Mouse (Mus musculus) testis, adult 2 months (tissue): Measurements from ENCODE around the gene Hnf1a. TPM values are rescaled to one million over a fixed set of nuclear protein-coding genes. Genes with fewer than 3 reads are reported as not detected.

Experiments used
- H3K27ac ChIP-seq: fragments of 200-500 bp; 2 replicates; pipeline ENCODE4 v1.5.1; 2012; ENCODE audit warnings: low read depth, low read length; ENCODE audit not compliant: control insufficient read depth, insufficient read depth
- H3K27me3 ChIP-seq: fragments of 200-500 bp; 2 replicates; pipeline ENCODE4 v1.6.1; 2012; ENCODE audit warnings: mild to moderate bottlenecking, low read length, moderate library complexity; ENCODE audit not compliant: control insufficient read depth, insufficient read depth
- H3K36me3 ChIP-seq: fragments of 200-500 bp; 2 replicates; pipeline ENCODE4 v1.6.1; 2012; ENCODE audit warnings: mild to moderate bottlenecking, low read length; ENCODE audit not compliant: control insufficient read depth, insufficient read depth
- H3K4me1 ChIP-seq: fragments of 200-500 bp; 2 replicates; pipeline ENCODE4 v1.6.1; 2012; ENCODE audit warnings: low read length; ENCODE audit not compliant: control insufficient read depth, insufficient read depth
- H3K4me3 ChIP-seq: fragments of 200-500 bp; 2 replicates; pipeline ENCODE4 v1.5.1; 2012; ENCODE audit warnings: low read depth, mild to moderate bottlenecking, low read length, moderate library complexity, mixed read lengths; ENCODE audit not compliant: control insufficient read depth
- CTCF ChIP-seq: fragments of 200-500 bp; IDR thresholded peaks from 2 replicates; pipeline ENCODE4 v1.5.1; 2012; ENCODE audit warnings: low read depth, mild to moderate bottlenecking, inconsistent platforms, low read length, moderate library complexity; ENCODE audit not compliant: control insufficient read depth, insufficient read depth, insufficient replicate concordance
- POLR2A ChIP-seq: fragments of 200-500 bp; IDR thresholded peaks from 2 replicates; pipeline ENCODE4 v1.6.1; 2012; ENCODE audit warnings: low read depth, mild to moderate bottlenecking, inconsistent platforms, low read length, moderate library complexity; ENCODE audit not compliant: control insufficient read depth
- polyA plus RNA-seq: library from polyadenylated mRNA; depleted of rRNA; stranded (reverse); fragments of >200 nt; gene quantifications from 2 replicates; pipeline ENCODE4 v1.2.3, GENCODE M21; 2012; rRNA removed

Gene Hnf1a
- polyA plus RNA-seq, result 0.17 and 0.18 TPM in 2 replicates

DNA sequence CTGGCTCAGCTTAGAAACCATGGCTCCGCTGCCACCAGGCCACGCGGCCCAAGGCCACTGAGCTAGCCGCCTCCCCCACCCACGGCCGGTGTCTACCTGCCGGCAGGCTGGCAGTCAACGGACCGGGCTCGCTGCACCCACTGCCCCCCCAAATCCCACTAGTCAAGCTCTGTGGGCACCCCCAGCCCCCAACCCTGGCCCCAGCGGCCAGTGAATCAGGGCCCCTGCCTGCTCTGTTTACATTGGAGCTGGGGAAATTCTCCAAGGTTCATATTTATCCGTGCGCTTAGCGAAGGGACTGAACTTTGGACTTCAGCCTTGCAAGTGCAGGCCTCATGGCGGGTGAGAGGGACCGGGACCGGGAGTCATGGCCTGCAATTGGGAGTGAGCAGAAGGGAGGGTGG lies at the start of gene Hnf1a:
Gene Hnf1a (minus strand): TSS at position 271 of the 404 bp plus-strand sequence.
- TF ChIP-seq CTCF (no peak), POLR2A (no peak)
- Histone ChIP-seq H3K27me3 (no peaks in the 10 kb centered on the region), H3K4me3 (no peak within 1 kb of the TSS), H3K27ac (no peak within 1 kb of the TSS), H3K36me3 (no peaks in the 10 kb centered on the region), H3K4me1 (no peaks in the 10 kb centered on the region)

DNA sequence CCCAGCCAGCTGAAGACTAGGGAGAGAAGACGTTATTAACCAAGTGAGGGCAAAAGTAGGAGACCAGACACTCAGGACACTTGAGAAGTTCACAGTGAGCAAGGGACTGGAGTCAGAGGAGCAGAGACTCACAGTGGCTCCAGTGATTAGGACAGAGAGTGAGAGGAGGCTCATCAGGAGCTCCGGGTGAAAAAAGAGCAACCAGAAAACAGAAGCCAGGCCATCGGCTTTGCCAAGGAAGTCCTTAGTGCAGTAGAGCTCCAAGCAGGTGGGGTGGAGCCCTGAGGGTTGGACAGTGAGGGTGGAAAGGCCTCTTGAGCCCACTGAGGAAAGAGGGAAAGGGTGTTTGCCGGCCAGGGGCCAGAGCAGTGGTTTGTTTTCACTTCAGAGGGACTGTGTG lies 47.9 kb upstream of the Hnf1a start:
- Histone ChIP-seq H3K27ac (no peak overlapping the region), H3K27me3 (no peaks in the 10 kb centered on the region), H3K4me3 (no peak overlapping the region), H3K4me1 (peaks cover 6% of the 10 kb centered on the region), H3K36me3 (no peaks in the 10 kb centered on the region; the same call in 1 of the 2 replicates)
- TF ChIP-seq POLR2A (no peak), CTCF (no peak)

DNA sequence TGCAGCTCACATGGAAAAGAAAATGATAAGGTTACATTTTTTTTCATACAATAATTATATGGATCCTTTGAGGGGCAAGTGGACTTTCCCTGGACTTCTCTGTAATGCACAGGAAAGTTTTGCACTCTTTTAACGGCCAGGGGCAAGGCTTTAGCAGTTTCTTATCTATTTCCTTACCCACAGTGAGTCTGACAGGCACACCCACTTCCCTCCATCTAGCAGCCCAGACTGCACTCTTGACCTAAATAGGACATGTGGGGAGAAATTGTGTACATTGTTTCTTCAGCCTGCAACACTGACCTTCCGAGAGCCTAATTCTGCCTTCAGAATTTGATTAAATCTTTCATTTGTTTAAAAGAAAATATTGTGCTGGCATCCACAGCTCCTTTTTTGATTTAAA lies 47.4 kb upstream of the Hnf1a start:
- no peak overlapping the region for H3K4me3 ChIP-seq
- no peaks in the 10 kb centered on the region for H3K27me3 ChIP-seq
- TF ChIP-seq POLR2A (no peak), CTCF (no peak)
- H3K27ac ChIP-seq, result no peak overlapping the region
- peaks cover 7% of the 10 kb centered on the region for H3K4me1 ChIP-seq
- H3K36me3 ChIP-seq, result no peaks in the 10 kb centered on the region; the same call in 1 of the 2 replicates

DNA sequence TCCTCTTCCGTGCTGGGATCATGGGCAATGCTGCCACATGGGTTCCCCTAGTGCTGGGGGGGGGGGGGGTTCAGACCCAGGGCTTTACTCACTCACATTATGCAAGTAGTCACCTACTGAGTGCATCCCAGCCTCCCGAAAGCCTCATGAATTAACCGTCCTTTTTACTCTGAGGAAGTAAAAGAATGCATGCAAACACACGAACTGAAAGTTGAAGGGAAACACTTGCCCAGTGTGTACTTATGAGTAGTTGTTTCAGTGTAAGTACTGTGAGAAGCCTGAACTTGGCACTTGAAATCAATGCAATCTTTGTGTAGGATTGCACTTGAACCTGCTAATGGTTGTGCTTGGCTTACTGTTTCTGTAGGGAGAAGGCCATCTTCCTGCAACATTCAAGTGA lies 44.2 kb upstream of the Hnf1a start:
- Histone ChIP-seq H3K27ac (no peak overlapping the region), H3K27me3 (no peaks in the 10 kb centered on the region), H3K4me3 (no peak overlapping the region), H3K4me1 (peaks cover 20% of the 10 kb centered on the region), H3K36me3 (no peaks in the 10 kb centered on the region; the same call in 1 of the 2 replicates)
- no peak for TF ChIP-seq CTCF
- no peak for TF ChIP-seq POLR2A

DNA sequence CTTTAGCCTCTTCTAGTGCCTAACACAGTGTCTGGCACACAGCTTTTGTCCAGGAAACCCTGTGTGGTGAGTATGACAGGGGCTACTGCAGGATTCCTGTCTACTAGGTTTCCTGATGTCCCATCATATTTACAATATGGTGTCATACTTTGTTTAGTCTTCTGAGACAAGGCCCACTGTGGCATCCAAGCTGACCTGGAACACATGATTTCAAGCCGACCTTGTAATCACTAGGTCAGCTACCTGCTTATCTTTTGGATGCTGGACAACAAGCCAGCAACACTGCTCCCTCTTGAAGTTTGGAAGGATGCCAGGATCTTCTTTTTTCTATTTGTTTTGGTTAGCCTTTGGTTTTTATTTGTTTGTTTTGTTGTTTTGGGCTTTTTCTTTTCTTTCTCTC lies 43.7 kb upstream of the Hnf1a start:
- Histone ChIP-seq H3K4me1 (peaks cover 24% of the 10 kb centered on the region), H3K36me3 (no peaks in the 10 kb centered on the region; the same call in 1 of the 2 replicates), H3K27me3 (no peaks in the 10 kb centered on the region), H3K4me3 (no peak overlapping the region), H3K27ac (no peak overlapping the region)
- TF ChIP-seq POLR2A, result no peak
- no peak for TF ChIP-seq CTCF

DNA sequence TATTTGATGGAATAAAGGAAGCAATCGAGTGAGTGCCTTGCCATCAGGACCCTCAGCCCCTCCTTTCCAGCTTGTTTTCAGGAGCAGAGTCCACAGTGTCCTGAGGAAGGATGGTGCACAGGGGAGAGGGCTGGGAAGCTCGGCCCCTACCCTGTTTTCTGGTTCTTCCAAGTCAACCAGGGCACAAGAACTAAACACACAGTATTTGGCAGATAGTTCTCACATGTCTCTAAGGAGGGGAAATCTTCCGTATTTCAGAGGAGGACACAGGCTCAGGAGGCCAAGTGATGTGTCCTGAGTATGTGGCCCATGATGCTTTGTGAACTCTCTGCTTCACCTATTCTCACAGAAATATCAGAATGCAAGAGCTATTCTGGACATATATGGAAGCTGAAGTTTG lies 42.5 kb upstream of the Hnf1a start:
- Histone ChIP-seq H3K36me3 (no peaks in the 10 kb centered on the region), H3K4me3 (no peak overlapping the region), H3K27ac (no peak overlapping the region), H3K27me3 (no peaks in the 10 kb centered on the region), H3K4me1 (peaks cover 27% of the 10 kb centered on the region)
- TF ChIP-seq POLR2A (no peak), CTCF (no peak)

DNA sequence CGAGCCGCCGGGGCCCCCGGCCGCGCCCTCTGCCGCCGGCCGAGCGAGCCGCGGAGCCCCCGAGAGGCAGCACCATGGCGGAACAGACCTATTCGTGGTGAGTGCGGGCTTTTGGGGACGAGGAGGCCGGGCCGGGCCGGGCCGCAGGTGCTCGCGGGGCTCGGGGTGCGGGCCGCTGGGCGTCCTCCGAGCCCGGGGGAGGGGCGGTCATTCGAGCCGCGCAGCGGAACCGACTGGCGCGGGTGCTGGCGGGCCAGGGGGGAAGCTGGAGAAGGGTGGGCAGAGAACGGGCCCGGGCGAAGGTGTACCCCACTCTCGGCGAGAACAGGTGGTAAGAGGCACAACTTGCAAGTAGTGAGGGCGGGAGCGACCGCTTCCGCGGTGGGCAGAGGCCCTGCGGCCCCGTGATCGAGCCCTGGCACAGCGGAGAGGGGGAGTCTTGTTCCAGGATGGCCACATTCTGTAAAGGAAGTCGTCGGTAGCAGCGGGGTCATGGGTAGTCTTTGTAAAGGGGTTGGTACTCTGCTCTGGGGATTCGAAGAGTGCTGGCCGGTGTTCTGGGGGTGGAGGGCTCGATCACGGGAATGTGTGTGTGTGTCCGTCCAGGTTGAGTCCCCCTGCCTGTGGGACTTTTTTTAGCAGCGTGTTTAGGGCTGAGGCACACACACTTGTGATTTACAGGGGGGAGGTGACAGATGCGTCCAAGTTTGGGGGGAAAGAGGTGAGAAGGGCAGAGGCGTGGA lies 40.8 kb upstream of the Hnf1a start:
- TF ChIP-seq POLR2A (no peak), CTCF (no peak)
- Histone ChIP-seq H3K27ac (peak overlapping the region; percentile 74), H3K36me3 (no peaks in the 10 kb centered on the region)

DNA sequence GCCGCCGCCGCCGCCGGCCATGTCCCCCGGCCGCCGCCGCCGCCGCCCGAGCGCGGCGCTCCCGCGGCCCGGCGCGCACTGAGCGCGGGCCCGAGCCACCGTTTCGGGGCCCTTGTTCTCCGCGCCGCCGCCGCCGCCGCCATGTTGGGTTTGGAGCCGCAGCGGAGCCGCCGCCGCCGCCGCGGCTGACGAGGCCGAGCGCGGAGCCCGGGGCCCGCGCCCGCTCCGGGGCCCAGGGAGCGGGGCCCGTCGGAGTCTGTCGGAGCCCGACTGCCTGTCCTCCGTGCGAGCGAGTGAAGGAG lies 40.3 kb upstream of the Hnf1a start:
- Histone ChIP-seq H3K27me3 (no peaks in the 10 kb centered on the region), H3K4me3 (peak overlapping the region; percentile 93), H3K27ac (peak overlapping the region; percentile 74), H3K4me1 (peaks cover 30% of the 10 kb centered on the region), H3K36me3 (no peaks in the 10 kb centered on the region)
- no peak for TF ChIP-seq CTCF
- no peak for TF ChIP-seq POLR2A

More for the DNA sequence above, 40.8 kb upstream of the Hnf1a start:
- H3K4me3 ChIP-seq, result peak overlapping the region; percentile 93
- H3K27me3 ChIP-seq, result no peaks in the 10 kb centered on the region
- peaks cover 30% of the 10 kb centered on the region for H3K4me1 ChIP-seq
